Mouse (Mus musculus) gonadal fat pad, adult 2 months (tissue): ENCODE measurements around the gene Dnmbp. TPM values are rescaled to one million over a fixed set of nuclear protein-coding genes. Genes with fewer than 3 reads are reported as not detected.
"Not testable (repeated sequence)": the region's sequence is repeated elsewhere in the genome, so short reads cannot be mapped to it uniquely, and the experiment has no call there.

Experiments
- DNase-seq: peaks from one replicate; pipeline ENCODE4 v3.0.0-alpha.2; 2012; ENCODE audit warnings: low read depth
- polyA plus RNA-seq: library from polyadenylated mRNA; depleted of rRNA; stranded (reverse); fragments of >200 nt; gene quantifications from 2 replicates; pipeline ENCODE4 v1.2.3, GENCODE M21; 2012; rRNA removed

Dnmbp gene
- polyA plus RNA-seq, result 31.1 and 31.6 TPM in 2 replicates

DNA sequence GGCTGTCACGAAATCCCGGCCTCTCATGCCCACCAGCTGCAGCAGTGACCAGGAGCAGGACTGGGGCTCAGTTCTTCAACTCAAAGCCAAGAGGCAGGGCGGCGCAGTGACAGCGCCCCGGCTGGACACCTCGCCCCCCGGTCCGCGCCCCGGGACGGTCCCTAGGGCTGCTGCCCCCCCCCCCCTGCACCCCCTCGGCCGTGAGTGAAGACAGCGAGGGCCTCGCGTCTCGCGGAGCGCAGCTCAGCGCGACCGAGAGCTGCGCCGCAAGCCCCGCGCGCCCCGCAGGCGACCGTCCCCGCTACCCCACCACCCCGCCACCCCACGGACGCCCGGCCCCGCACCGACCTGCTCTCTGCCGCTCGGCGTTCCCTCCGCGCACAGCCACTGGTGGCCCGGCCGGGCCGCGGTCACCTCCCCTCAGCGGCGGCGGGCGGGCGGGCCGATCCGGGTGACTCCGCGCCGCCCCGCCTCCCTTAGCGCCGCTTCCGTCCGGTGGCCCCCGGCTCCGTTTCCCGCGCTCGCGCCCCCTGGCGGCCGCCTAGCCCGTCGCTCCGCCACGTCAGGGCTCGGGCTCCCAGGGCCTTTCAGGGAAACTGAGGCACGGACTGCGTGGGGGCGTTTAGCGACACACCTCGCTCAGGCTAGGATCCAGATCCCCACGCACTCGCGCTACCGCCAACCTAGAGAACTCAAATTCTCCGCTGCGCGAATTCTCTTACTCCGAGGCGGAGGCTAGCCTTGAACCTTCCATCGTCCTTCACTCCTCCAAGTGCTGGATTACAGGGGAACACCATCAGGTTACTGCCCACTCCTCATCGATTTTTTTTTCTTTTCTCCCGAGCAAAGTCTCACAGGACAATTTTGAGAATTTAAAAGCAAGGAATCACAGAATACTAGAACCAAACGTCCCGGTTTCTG lies at the start of gene Dnmbp:
Dnmbp (minus strand) TSS at position 423 of the 921 bp plus-strand sequence.
- no peak for DNase-seq

DNA sequence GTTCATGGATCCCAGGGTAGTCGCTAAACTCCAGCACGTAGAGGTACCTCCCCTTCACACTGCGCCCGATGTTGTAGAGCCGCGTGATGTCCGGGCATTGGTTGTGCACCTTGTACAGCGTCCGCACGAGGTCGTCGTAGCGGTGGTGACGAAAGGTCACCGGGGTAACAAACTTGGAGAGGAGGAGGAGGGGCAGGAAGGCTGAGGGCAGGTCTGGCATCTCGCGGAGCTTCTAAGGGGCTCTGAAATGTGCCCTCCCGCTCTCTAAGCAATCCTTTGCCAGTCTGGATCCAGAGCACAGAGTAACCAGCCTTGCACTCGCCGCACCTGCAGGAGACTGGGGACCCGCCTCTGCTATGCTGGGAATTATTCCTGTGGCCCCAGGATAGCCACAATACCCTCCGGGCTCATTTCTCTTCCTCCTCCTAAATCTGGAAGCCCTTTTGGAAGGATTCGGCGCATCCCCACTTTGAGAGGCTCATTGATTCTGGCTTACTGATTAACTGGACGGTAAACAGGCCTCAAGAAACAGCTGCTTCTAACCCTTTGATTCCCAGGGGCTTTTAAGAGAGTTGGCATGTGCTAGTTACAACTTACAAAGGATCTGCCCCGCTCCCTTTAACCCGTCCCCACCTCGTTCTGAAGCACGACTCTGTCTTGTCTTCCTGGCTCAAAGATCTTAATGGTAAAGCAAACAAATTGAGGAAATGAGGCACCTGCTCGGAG lies 46.2 kb upstream of the Dnmbp start, which contains the start of gene Cpn1:
Cpn1 (minus strand) TSS at position 488 of the 726 bp plus-strand sequence.
- DNase-seq, result no peak

DNA sequence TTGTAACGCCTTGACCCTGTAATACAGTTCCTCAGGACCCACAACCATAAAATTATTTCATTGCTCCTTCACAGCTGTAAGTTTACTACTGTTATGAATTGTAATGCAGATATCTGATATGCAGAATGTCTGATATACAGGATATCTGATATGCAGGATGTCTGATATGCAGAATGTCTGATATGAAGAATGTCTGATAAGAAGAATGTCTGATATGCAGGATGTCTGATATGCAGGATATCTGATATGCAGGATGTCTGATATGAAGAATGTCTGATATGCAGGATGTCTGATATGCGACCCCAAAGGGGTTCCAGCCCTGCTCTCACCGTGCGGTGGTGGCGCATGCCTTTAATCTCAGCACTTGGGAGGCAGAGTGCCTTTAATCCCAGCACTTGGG lies 42.0 kb upstream of the Dnmbp start:
- DNase-seq, result no peak

DNA sequence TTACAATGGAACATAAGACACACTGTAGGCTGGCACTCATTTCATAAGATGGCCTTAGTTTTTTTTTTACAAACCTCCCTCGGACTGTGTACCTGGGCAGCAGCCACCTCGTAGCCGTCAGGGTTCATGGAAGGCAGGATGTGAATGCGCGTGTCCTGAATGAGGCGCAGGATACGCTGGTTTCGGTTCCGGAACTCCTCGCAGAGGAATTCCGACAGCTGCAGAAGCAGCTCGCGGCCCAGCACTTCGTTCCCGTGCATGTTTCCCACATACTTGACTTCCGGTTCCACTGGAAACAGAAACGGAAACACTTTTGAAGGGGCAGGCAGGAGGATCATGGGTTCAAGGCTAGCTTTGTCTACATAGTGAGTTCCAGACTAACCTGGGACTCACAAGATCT lies 40.7 kb upstream of the Dnmbp start:
- DNase-seq, result no peak

DNA sequence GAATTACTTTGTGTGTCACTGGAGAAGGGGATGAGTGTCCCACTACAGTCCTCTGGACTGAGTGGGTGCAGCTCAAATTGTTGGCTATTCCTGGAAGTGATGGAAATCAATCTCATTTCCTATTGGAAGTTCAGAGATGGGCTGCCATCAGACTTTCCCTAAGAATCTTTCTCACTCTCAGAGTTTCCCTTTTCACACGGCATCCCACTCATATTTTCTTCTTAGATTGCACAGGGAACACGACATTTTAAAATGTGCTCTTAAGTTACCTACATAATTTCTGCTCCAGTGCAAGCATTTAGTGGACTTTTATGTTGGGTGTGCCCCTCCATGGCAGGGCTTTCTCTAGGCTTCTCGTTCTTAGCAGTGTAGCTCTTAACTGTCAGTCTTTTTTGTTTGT lies 37.8 kb upstream of the Dnmbp start:
- DNase-seq, result no peak

DNA sequence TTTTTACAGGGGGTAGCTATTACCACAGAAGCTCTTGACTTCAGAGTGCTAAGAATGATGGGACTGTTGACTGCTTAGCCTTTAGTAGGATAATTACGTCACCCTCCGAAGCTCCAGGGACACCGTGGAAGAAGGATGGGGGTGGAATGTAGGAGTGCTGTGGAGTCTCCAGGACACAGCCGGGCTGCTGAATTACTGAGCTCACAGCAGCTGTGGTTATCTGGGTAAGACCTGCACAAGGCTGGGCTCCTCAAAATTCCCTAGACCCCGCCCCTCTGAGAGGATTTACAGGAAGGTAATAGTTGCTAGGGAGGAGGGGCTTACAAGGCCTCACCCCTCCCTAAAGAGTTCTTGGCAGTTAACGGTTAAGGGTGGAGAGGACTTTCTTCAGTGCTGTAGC lies 36.7 kb upstream of the Dnmbp start:
- DNase-seq, result no peak

DNA sequence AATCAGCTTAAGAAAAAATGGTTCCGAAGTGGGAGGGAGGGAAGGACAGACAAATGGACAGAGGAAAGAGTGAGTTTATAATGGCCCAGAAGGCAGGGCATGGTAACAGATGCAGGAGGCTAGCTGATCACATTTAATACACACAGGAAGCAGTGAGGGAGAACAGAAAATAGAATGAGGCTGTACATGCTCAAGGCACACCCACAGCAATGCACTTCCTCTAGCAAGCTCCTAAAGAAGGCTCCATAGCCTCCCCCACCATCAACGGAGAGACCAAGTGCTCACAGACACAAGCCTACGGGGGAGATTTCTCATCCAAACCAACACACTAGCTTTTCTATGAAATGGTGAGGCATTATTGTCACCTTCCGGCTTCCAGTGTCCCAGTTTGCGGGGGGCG lies 34.2 kb upstream of the Dnmbp start:
- no peak for DNase-seq

DNA sequence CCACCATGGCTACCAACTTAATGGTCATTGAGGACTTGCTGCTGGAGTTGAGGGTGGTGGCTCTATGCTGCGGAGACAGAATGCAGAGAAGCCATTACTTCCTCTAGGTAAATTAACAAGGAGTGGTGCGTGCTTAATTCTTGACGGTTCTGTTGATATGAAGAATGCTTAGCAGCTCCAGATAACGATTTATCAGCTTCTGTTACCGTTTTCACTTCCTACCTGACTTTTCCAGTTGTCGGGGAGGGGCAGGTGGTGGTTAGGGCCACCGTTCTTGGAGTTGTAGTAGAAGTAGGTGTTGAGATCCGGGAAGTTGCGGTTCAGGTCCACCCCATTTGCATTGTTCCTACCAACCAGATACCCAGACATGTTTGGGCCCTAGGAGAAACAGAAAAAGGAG lies 33.7 kb upstream of the Dnmbp start:
- DNase-seq, result no peak

DNA sequence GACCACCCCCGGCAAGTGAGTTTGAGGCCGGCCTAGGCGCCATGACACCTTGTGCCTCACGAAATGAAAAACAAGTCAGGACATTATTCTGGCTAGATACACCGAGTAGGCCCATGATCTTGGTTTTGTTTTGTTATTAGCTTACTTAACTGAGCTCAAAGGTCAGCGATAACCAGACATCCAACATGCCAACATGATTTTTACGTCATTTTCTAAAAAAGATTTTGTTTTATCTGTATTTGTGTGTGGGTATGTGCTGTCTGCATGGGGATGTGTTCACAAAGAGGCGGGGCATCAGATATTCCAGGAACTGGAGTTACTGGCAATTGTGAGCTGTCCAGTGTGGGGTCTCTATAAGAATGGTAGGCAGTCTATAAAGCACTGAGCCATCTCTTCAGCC lies 32.1 kb upstream of the Dnmbp start:
- DNase-seq, result no peak

DNA sequence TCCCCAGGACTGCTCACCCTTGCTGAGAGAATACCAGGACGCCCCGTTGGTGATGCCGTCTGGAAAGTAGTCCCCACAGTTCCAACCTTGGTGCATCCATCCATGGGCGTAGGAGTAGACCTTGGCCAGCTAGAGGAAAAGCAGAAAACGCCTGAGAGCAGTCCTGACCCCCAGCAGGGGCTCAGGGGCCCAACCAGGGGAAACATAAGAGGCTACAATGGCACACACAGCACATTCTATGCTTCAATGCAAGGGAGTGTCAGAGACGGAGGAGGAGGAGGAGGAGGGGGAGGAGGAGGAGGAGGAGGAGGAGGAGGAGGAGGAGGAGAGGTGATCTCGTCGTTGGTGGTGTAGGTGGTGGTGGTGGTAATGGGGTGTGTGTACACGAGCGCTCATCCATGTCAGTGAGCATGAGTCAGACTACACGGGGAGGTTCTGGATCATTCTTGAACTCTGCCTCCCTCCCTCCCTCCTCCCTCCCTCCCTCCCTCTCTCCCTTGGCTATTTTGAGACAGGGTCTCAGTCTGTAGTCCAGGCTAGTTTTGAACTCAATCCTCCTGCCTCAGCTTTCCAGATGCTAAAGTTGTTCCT lies 28.5 kb upstream of the Dnmbp start:
- no peak for DNase-seq

DNA sequence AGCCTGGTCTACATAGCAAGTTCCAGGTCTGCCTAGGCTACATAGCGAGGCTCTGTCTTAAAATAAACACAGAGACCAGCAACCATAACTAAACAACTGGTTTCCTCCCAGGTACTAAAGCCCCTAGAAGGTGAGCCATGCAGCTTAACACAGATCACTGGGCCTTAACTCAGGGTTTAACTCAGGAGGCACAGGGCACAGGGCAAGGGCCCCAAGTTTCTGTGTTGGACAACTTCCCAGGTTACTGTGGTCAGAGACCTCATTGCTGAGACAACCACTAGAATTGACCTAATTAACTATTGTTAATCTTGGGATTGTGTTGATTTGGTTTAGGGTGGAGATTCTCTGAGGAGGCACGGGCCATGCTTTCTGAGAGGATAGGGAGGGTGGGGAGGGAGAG lies 26.5 kb upstream of the Dnmbp start:
- DNase-seq, result no peak

DNA sequence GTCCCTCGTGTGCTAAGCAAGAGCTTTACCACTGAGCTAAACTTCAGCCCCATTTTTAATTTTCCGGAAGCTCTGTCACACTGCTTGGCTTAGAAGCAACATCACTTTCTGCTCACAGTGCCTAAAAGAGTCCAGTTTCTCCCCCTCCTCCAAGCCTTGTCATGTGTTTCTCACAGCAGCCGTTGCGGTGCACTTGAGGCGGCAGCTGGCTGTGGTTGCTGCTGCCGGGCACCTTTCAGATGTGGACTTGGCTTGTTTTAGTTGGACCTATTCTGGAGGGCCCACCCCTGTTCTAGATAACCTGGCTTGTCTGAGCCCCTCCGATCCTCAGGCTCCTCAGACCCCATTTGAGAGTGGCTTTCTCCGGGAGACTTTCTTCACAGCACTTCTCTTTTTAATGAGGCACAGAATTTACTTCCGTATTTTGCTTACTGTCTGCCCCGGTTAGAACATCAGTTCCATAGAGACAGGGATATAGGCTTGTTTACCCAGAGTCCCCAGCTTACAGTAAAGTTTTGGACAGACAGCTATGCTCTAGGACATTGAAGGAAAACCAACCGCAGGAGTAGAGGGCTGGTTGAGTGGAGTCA lies 25.6 kb upstream of the Dnmbp start:
- DNase-seq, result no peak

DNA sequence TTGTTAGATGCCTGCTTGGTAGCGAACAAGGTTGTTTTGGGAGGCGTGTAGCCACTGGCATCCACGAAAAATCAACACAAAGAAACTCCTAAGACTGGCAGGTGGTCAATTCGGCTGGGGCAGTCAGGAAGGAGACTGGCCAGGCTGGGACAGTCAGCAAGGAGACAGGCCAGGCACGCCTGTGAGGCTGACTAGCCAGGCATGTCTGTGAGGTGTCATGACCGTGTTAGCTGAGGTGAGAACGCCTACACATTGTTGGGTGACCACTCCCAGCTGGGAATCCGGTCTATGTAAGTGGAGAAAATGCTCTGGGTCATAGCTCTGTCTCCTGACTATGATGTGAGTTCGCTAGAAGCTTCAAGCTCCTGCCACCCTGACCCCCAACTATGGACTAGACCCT lies 22.8 kb upstream of the Dnmbp start:
- DNase-seq, result no peak

DNA sequence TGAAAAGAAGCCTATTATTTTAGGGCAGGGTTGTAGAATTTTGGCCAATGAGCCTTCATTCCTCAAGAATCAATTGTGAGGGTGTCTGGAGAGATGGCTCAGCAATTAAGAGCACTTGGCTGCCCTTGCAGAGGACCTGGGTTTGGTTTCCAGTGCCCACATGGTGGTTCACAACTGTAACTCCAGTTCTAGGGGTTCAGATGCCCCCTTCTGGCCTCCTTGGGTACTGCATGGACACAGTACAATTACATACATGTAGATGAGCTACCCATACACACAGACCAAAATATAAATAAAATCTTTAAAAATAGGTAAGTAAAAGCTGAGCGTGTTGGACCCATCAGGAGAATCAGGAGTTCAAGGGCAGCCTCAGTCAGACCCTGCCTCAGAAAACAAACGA lies 21.2 kb upstream of the Dnmbp start:
- no peak for DNase-seq

DNA sequence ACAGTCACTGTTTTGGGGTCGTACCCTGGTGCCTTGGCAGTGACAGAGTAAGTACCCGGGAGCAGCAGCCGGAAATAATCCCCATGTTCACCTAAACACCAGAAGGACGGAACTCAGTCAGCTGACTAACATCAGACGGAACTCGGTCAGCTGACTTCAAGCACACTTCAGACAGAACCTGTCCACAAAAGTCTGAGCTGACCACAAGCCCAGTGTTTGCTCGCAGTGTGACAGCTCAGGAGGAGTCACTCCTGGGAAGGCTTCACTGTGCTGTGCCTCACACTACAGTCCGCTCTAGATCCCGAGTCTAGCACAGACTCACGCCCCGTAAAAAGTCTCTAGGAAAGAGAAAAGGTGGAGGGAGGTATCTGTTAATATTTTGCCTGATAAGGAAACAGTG lies 20.0 kb upstream of the Dnmbp start:
- DNase-seq, result no peak

DNA sequence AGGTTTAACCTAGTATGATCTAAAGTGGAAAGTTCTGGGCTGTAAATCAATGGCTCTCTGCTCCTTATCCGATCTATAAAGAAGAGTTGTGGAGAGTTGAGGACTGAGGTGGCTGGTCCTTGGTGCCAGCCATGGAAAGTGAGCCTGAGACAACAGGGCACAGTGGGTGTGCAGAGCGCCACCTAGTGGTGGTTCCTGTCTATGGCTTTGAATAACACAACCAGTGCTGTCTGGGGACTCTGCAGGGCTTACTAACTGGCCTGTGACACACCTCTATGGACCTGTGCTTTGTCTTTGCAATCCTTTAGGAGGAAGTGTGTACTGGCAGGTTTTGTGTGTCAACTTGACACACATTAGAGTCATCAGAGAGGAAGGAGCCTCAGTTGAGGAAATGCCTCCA lies 19.2 kb upstream of the Dnmbp start:
- DNase-seq, result no peak

DNA sequence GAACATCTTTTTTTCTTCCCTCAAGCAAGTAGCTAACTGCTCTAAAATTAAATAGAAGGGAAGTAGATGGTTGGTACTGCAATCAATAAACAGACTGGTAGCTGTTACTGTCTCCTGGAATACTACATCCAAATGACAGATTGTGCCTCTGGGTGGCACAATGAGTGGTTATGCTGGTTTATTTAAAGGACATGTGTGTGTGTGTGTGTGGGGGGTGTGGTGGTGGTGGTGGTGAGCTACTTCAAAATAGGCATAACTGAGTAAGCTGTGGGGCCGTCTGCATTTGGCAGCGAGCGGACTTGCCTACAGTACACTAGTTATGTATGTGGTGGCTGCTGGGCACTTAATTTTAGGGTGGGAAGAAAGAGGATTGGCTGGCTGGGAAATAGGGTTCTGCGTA lies 17.9 kb upstream of the Dnmbp start:
- DNase-seq, result no peak

DNA sequence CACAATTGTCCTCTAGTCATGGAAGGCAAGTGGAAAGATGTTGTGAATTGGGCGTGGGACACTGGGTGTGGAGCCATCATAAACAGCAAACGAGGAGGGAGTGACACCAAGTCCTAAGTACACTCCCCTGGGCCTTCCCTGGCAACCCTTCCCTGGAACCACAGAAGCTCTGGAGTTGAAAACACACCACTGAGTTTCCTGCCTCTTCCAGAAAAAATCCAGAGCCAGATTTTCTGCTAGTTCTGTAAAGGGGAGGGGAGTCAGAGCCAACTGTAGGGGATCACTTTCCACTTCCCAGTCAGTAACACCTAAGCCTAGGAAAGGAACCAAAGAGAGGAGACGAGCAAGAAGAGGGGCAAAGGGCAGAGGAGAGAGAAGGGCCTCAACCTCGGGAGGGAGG lies 17.4 kb upstream of the Dnmbp start:
- DNase-seq, result no peak

DNA sequence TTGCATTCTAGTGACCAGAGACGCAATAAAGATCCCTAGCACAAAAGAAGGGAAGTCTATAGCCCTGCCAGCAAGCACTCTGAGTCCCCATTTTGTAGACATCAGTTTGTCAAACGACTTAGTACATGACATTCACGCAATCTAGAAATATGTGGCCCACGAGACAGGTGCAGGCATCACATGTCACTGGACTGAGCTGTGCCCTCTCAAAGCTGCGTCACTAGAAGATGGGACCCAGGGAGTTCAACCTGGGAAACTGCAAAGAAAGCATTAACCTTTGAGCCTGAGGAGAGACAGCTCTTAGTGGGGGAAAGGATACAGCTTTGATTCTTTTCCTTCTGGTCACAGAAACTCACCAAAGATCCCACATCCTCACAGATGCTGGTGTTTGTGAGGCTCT lies 15.3 kb upstream of the Dnmbp start:
- DNase-seq, result no peak

DNA sequence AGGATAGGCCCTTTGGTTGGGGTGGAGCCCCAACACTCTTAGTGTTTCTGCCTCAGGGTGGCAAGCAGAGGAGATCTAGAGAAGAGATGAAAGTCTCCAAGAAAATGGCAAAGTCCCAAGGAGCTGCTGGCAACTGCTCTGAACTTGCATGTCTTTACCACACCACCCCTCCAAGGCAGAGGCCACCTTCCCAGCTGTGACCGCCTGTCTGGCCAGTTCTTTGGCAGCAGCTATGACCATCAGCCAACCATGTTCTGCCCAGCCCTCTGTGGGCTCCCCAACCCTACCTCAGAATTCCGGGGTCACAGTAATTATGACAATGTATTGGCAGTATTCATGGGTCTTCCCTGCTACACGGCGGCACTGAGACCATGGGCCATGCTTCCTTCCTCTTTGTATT lies 14.9 kb upstream of the Dnmbp start:
- DNase-seq, result no peak

DNA sequence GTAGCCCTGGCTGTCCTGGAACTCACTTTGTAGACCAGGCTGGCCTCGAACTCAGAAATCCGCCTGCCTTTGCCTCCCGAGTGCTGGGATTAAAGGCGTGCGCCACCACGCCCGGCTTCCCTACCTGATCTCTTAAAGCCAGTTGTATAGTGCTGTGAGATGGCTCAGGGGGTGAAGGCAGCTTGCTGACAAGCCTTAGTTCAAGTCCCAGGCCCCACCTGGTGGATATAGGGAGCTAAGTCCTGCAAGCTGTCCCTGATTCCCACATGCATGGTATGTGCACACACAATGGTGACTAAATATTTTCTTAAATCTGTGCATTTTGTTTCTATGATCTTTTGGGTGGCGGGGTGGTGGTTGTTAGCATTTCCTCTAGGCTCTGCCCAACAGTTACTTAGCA lies 12.9 kb upstream of the Dnmbp start:
- not testable (repeated sequence) for DNase-seq

DNA sequence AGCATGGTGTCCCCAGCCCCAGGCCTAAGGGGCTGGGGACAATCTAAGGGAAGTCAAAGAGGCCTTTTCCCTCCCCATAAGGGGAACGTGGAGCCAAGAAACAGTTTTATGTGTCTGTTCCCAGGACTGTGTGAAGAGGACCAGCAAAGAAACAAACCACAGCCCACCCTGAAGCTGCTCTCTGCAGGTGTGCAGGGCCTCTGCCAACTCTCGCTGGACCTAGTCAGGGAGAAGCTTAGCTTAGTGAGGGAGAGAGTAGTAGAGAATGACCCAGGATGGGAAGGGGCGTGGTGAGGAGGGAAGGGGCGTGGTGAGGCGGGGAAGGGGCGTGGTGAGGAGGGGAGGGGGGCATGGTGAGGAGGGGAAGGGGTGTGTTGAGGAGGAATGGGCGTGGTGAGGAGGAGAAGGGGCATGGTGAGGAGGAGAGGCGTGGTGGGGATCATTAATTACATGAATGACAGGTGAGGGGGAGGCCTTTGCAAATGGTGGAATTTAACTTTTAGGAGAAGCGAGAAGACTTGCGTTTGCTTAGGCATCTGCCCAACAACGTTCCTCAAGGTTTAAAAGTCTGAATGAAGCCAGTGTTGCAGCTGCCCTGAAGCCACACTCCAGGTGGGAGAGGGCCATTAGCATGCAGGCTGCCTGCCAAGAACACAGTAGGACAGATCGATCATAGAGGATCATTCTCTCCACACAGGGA lies 9.3 kb upstream of the Dnmbp start:
- DNase-seq, result no peak
